Mouse (Mus musculus) frontal cortex, postnatal 14 days (tissue): ENCODE results near the gene Sept11.

Source experiments
- DNase-seq, 2 experiments: peaks; one replicate each; pipeline ENCODE4 v3.0.0; 2022; ENCODE audit warnings: low spot score in 2 of 2

Gene Sept11

GRCm38 (mm10) chr5:93095301-93095700 lies 2.1 kb downstream of the Sept11 start:
- DNase-seq, result no peak

- DNase-seq, result no peak
These were observed 4.1 kb downstream of the Sept11 start for GRCm38 (mm10) chr5:93097204-93097906.

- no peak for DNase-seq
These were observed 5.0 kb downstream of the Sept11 start for GRCm38 (mm10) chr5:93098219-93098618.

- no peak for DNase-seq
These were observed 5.6 kb downstream of the Sept11 start for GRCm38 (mm10) chr5:93098811-93099210.

GRCm38 (mm10) chr5:93100906-93101305 lies 7.7 kb downstream of the Sept11 start:
- DNase-seq, result no peak

GRCm38 (mm10) chr5:93101371-93101791 lies 8.1 kb downstream of the Sept11 start:
- no peak for DNase-seq

- DNase-seq, result no peak
These were observed 10.4 kb downstream of the Sept11 start for GRCm38 (mm10) chr5:93103603-93104002.

GRCm38 (mm10) chr5:93104987-93105823 lies 12.0 kb downstream of the Sept11 start:
- DNase-seq, result no peak

- no peak for DNase-seq
These were observed 12.8 kb downstream of the Sept11 start for GRCm38 (mm10) chr5:93106048-93106447.

GRCm38 (mm10) chr5:93108703-93109102 lies 15.5 kb downstream of the Sept11 start:
- DNase-seq, result no peak

- no peak for DNase-seq
These were observed 16.3 kb downstream of the Sept11 start for GRCm38 (mm10) chr5:93109555-93109954.

GRCm38 (mm10) chr5:93112290-93112689 lies 19.1 kb downstream of the Sept11 start:
- DNase-seq, result no peak

GRCm38 (mm10) chr5:93113517-93113916 lies 20.3 kb downstream of the Sept11 start:
- DNase-seq, result no peak

GRCm38 (mm10) chr5:93114515-93114914 lies 21.3 kb downstream of the Sept11 start:
- DNase-seq, result no peak

- DNase-seq, result no peak
These were observed 21.8 kb downstream of the Sept11 start for GRCm38 (mm10) chr5:93115059-93115458.

GRCm38 (mm10) chr5:93115854-93116253 lies 22.6 kb downstream of the Sept11 start:
- DNase-seq, result no peak

GRCm38 (mm10) chr5:93117648-93118047 lies 24.4 kb downstream of the Sept11 start:
- DNase-seq, result no peak

GRCm38 (mm10) chr5:93121660-93122059 lies 28.4 kb downstream of the Sept11 start:
- DNase-seq, result no peak

- no peak for DNase-seq
These were observed 31.0 kb downstream of the Sept11 start for GRCm38 (mm10) chr5:93124031-93124826.

- DNase-seq, result no peak
These were observed 32.1 kb downstream of the Sept11 start for GRCm38 (mm10) chr5:93125325-93125724.

GRCm38 (mm10) chr5:93126222-93126929 lies 33.1 kb downstream of the Sept11 start:
- DNase-seq, result no peak
